Mouse (Mus musculus) G1E-ER4 (cell line): ENCODE data around the gene Cdh13. TPM values are rescaled to one million over a fixed set of nuclear protein-coding genes. Genes with fewer than 3 reads are reported as not detected.

ENCODE experiments used
- GATA1 ChIP-seq: IDR thresholded peaks from one replicate; pipeline ENCODE4 v1.8.0; 2012; ENCODE audit warnings: low read length, inconsistent platforms
- polyA plus RNA-seq: library from polyadenylated mRNA; stranded (reverse); fragments of >175 nt; gene quantifications from 2 replicates; pipeline ENCODE4 v1.2.3, GENCODE M21; 2012

Cdh13 gene
- polyA plus RNA-seq, result not detected in 2 replicates

DNA sequence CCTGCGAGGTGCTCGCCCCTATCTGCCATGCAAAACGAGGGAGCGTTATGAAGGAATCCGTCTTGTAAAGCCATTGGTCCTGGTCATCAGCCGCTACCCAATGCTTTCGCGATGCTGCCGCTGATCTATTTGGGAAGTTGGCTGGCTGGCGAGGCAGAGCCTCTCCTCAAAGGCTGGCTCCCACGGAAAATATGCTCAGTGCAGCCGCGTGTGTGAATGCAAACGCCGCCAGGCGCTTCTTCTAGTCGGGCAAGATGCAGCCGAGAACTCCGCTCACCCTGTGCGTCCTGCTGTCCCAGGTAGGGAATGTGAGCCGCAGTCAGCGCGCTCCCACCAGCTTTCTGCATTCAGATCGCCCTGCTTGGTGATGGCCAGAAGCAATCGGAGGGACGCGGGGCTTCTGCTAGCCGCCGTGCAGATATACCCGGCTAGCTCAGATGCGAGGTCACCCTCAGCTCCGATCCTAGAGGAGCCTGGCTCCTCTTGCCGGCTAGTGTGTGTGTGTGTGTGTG is at the start of gene Cdh13:
Gene Cdh13, plus strand, starts transcription at position 134 of the 512 bp plus-strand sequence.
- TF ChIP-seq GATA1, result no peak

GRCm38 (mm10) chr8:118235626-118236025 is 47.9 kb upstream of the Cdh13 start:
- TF ChIP-seq GATA1, result no peak

DNA sequence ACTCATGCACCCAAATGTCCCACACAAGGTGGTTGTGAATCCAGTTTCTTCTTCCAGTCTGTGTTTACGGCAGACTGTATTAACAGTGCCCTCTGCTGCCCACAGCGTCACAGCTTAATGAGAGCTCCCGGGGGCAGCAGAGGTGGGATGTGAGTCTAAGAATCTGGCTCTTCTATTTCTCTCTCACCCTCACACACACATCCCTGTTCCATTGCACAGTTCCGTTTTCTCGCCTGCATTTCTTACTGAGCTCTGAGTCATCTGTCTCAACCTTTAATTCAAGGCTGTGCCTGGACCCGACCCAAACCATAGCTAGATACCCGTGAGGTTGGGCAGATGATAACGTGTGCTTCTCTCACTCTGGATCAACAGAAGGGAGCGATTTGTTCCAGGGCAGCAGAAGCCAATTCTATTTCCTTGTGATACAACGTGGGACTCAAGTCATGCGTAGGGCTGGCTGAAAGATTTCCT is 46.3 kb upstream of the Cdh13 start:
- no peak for TF ChIP-seq GATA1

DNA sequence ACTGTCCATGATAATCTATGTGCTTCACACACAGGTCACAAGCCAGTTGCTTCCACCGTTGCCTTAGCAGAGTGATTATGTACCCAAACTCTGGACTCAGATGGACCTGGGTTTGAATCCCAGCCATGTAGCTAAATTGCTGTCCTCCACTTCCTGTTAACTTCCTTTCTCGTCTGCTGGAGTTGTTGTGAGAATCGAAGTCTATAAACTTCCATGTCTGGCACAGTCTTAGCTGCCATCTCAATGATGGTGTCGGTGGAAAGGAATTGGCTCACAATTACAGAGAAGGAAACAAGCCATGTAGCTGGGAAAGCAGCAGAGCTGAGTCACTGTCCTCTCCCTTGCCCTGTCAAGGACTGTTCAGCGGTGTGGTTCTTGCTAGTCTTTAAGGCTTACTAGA is 45.4 kb upstream of the Cdh13 start:
- no peak for TF ChIP-seq GATA1

- TF ChIP-seq GATA1, result no peak
Observed at GRCm38 (mm10) chr8:118239186-118239585, 44.3 kb upstream of the Cdh13 start.

DNA sequence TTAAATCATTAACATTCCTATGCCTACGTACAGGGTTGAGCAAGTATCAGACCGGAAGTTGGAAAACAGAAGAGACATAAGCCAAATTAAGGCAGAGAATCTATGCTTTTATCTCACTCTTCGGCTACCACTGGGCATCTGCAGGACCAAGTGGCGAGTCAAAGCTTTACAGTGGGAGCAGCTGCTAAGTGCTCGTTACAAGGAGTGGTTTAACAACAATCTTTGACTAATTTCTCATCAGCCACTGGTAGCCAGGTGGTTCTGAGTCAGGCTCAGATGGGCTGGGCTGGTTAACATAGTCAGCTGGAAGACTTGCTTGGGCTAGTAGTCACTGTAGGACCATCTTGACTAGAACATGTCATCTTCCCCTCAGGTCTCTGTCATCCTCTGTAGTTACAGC is 34.2 kb upstream of the Cdh13 start:
- no peak for TF ChIP-seq GATA1

DNA sequence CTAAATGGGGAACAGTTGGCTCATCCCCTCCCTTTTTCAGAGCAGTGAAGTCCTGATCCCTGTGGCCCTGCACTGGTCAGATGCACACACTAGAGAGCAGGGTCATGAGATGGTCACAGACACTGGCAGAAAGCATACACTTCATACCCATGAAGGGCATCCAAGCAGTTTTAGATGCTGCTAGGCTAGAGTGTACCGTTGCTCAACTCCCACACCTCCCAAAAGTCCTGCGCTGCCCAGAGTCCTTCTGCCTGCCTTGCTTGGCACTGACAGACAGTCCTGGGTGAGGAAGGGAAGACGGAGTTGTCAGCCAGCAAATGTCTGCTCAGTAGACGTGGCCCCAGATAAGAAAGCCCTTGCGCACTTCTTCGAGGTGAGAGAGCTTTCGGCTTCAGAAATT is 33.6 kb upstream of the Cdh13 start:
- no peak for TF ChIP-seq GATA1

GRCm38 (mm10) chr8:118263117-118263516 is 20.4 kb upstream of the Cdh13 start:
- no peak for TF ChIP-seq GATA1

- no peak for TF ChIP-seq GATA1
Observed at GRCm38 (mm10) chr8:118270751-118271402, 12.7 kb upstream of the Cdh13 start.

- TF ChIP-seq GATA1, result no peak
Observed at GRCm38 (mm10) chr8:118272493-118272892, 11.0 kb upstream of the Cdh13 start.

- TF ChIP-seq GATA1, result no peak
Observed at GRCm38 (mm10) chr8:118274243-118274642, 9.3 kb upstream of the Cdh13 start.

DNA sequence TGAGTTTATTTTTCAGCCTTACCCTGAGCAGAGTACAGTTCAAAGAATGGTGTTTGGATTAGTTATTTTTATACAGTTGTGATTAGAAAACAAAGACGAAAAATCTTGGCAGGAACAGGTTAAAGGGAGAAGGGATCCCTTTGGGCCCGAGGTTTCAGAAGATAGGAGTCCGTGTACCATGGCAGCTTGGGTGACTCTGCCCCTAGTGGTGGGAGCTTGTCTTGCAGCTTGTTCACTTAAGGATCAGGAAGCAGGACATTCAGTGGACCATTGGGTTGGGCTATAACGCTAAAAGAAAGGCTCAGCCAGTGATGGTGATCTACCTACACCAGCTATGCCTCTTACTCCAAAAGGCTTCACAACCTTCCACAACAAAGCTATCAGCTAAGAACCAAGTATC is 8.8 kb upstream of the Cdh13 start:
- no peak for TF ChIP-seq GATA1

DNA sequence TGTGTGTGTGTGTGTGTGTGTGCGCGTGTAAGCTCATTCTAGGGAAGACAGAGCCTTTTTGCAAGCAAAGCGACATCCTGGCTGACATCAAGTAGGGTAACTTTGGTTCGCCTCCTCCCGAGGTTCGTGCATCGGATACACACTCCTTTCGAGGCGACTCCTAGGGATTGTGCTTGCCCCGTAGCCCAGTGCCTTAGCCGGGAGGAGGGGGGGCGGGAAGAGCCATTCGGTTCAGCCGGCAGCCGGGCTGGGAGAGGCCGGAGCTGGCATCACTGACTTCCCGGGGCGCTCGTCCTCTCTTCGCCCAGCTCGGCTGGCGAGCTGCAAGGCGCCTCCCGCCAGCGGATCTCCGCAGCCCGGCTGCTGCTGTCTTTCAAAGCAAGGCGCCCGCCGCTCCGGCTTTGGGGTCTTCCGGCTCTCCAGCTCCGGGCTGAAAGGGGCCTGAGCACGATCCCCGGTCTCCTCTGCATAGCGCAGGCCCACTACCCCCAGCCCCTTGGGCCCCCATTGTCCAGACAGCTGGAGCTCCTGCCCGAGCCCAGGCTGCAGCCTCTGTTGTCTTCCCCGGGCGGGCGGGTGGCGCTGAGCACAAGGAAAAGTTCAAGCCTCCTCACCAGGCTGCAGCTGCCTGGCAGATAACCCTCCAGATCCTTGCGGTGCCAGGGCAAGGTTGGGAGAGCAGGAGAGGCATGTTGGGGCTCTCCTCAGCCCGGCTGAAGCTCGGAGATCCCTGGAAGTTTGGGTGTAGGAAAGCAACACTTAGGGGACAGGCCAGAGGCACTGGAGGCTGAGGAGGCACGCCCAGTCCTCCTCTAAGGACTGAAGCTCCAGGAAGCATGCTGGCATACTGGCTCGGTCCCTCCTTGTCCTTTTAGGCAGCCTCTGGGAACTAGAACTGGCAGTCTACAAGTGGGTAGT is 838 bp downstream of the Cdh13 start:
- TF ChIP-seq GATA1, result no peak

GRCm38 (mm10) chr8:118285596-118286281 is 2.2 kb downstream of the Cdh13 start:
- no peak for TF ChIP-seq GATA1

- TF ChIP-seq GATA1, result no peak
Observed at GRCm38 (mm10) chr8:118286282-118287180, 3.0 kb downstream of the Cdh13 start.
